Mouse (Mus musculus) ES-Bruce4 (cell line): ENCODE results near the gene Ddx49.

Experiments
- CTCF ChIP-seq: IDR thresholded peaks from one replicate; pipeline ENCODE4 v1.8.1; 2011; ENCODE audit warnings: low read depth, low read length
- POLR2A ChIP-seq: IDR thresholded peaks from one replicate; pipeline ENCODE4 v1.8.1; 2011; ENCODE audit warnings: low read length; ENCODE audit not compliant: insufficient read depth

DNA sequence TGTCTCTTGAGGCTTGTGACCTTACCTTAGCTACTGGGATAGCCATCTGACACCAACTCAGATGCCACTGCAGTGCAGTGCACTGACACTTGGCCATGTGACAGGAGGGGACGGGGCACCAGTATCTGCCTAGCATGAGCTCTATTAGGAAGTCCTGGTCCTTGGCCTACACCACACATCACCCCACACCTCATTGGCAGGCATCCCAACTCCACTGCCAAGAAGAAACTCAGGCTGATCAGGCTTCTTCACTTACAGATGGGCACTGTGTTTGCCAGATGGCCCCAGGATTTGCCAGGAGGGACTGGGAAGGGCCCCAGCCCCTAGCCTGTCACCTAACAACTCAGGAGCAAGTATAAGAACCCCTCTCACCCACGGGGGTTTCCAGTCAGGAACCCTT lies 11.1 kb upstream of the Ddx49 start:
- TF ChIP-seq CTCF (no peak), POLR2A (no peak)
